Mouse (Mus musculus): Measurements from ENCODE around the gene Hmg20a.

- TF ChIP-seq CTCF (IDR thresholded peaks at IDR 0.05; ENCODE audit: low read depth) (no peak), EP300 (optimal IDR thresholded peaks at IDR 0.05) (peak; percentile 60)
Observed at GRCm38 (mm10) chr9:56464863-56465654, 46.6 kb downstream of the Hmg20a start.

All from stomach, postnatal 0 days (tissue).